Mouse (Mus musculus): ENCODE measurements around the gene Krtap5-1.
"Not testable (repeated sequence)": the region's sequence is repeated elsewhere in the genome, so short reads cannot be mapped to it uniquely, and the experiment has no call there.

DNA sequence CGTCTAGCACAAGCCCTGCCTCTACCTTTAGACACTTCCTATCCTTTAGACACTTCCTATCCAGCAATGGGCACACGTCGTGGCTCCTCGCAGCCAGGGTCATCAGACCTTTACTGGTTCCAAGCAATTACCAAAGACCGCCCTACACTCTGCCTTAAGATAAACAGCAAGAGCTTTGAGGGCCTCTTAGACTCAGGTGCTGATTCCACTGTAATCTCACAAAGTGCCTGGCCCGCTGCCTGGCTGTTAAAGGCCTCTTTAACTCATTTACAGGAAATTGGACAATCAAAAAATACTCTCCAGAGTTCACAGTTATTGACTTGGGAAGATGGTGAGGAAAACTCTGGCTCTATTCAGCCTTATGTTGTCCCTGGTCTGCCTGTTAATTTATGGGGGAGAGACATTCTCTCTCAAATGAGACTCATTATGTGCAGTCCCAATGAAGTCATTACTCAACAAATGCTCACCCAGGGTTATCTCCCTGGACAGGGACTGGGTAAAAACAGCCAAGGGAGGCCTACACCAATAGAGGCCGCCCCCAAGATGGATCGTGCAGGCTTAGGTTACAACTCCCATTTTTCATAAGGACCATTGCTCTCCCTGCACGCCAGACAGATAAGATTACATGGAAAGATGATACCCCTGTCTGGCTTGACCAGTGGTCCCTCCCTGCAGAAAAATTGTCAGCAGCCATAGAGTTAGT, 10.9 kb downstream of the Krtap5-1 start:
- TF ChIP-seq POLR2A (IDR thresholded peaks at IDR 0.05; ENCODE audit: low read depth, low read length); CTCF (IDR thresholded peaks at IDR 0.05; ENCODE audit: borderline replicate concordance, insufficient read depth, low read length): not testable (repeated sequence)

Measured in embryonic fibroblast, embryonic 13.5 days (primary cell).